Mouse (Mus musculus): Measurements from ENCODE around the gene Lxn.

The Lxn gene

GRCm38 (mm10) chr3:67463450-67464372, at the start of gene Lxn:
Lxn (minus strand) TSS chr3:67463926.
- DNase-seq, result peak; percentile 76 to 88

GRCm38 (mm10) chr3:67512807-67513206, 49.1 kb upstream of the Lxn start:
- DNase-seq, result peak; percentile 78 to 89

GRCm38 (mm10) chr3:67508216-67508892, 44.6 kb upstream of the Lxn start:
- no peak for DNase-seq

GRCm38 (mm10) chr3:67505286-67505685, 41.6 kb upstream of the Lxn start:
- DNase-seq, result no peak

GRCm38 (mm10) chr3:67503878-67504277, 40.2 kb upstream of the Lxn start:
- DNase-seq, result no peak

- no peak for DNase-seq
Measured at GRCm38 (mm10) chr3:67499406-67499791, 35.7 kb upstream of the Lxn start.

- DNase-seq, result no peak
Measured at GRCm38 (mm10) chr3:67498773-67499405, 35.2 kb upstream of the Lxn start.

- no peak for DNase-seq
Measured at GRCm38 (mm10) chr3:67497998-67498397, 34.3 kb upstream of the Lxn start.

GRCm38 (mm10) chr3:67496310-67496709, 32.6 kb upstream of the Lxn start:
- DNase-seq, result no peak

- DNase-seq, result no peak
Measured at GRCm38 (mm10) chr3:67493132-67493531, 29.4 kb upstream of the Lxn start.

- no peak for DNase-seq
Measured at GRCm38 (mm10) chr3:67492086-67492869, 28.6 kb upstream of the Lxn start.

GRCm38 (mm10) chr3:67490156-67490555, 26.4 kb upstream of the Lxn start:
- no peak for DNase-seq

- DNase-seq, result no peak
Measured at GRCm38 (mm10) chr3:67485233-67485632, 21.5 kb upstream of the Lxn start.

- DNase-seq, result no peak
Measured at GRCm38 (mm10) chr3:67482400-67482799, 18.7 kb upstream of the Lxn start.

- no peak for DNase-seq
Measured at GRCm38 (mm10) chr3:67479806-67480205, 16.1 kb upstream of the Lxn start.

- DNase-seq, result no peak
Measured at GRCm38 (mm10) chr3:67473438-67473837, 9.7 kb upstream of the Lxn start.

- DNase-seq, result no peak
Measured at GRCm38 (mm10) chr3:67471408-67472127, 7.8 kb upstream of the Lxn start.

GRCm38 (mm10) chr3:67467281-67467680, 3.6 kb upstream of the Lxn start:
- DNase-seq, result no peak

- DNase-seq, result no peak
Measured at GRCm38 (mm10) chr3:67466576-67466975, 2.9 kb upstream of the Lxn start.

- DNase-seq, result no peak
Measured at GRCm38 (mm10) chr3:67463001-67463400, 725 bp downstream of the Lxn start.

GRCm38 (mm10) chr3:67462578-67462977, 1.1 kb downstream of the Lxn start:
- no peak for DNase-seq

- no peak for DNase-seq
Measured at GRCm38 (mm10) chr3:67462015-67462414, 1.7 kb downstream of the Lxn start.

Measured in kidney, postnatal 25 days (tissue).